Mouse (Mus musculus): ENCODE measurements around the gene Mettl8.

The Mettl8 gene

GRCm38 (mm10) chr2:70989201-70990191 lies 65.9 kb downstream of the Mettl8 start:
- DNase-seq (ENCODE audit: extremely low read depth, low read depth): no peak

- DNase-seq (ENCODE audit: extremely low read depth, low read depth): no peak
Measured at GRCm38 (mm10) chr2:70978271-70978670, 77.1 kb downstream of the Mettl8 start.

- DNase-seq (ENCODE audit: extremely low read depth, low read depth): no peak
Measured at GRCm38 (mm10) chr2:70974769-70975168, 80.6 kb downstream of the Mettl8 start.

- DNase-seq (ENCODE audit: extremely low read depth, low read depth): no peak
Measured at GRCm38 (mm10) chr2:70972795-70973518, 82.4 kb downstream of the Mettl8 start.

- DNase-seq (ENCODE audit: extremely low read depth, low read depth): no peak
Measured at GRCm38 (mm10) chr2:70970158-70970741, 85.1 kb downstream of the Mettl8 start.

GRCm38 (mm10) chr2:70968305-70968704 lies 87.1 kb downstream of the Mettl8 start:
- DNase-seq (ENCODE audit: extremely low read depth, low read depth): no peak

GRCm38 (mm10) chr2:70967216-70967615 lies 88.2 kb downstream of the Mettl8 start:
- no peak for DNase-seq (ENCODE audit: extremely low read depth, low read depth)

- peak; percentile 37 for DNase-seq (ENCODE audit: extremely low read depth, low read depth)
Measured at GRCm38 (mm10) chr2:70964809-70965208, 90.6 kb downstream of the Mettl8 start.

GRCm38 (mm10) chr2:70962921-70963320 lies 92.5 kb downstream of the Mettl8 start:
- no peak for DNase-seq (ENCODE audit: extremely low read depth, low read depth)

- DNase-seq (ENCODE audit: extremely low read depth, low read depth): no peak
Measured at GRCm38 (mm10) chr2:70961086-70961941, 94.1 kb downstream of the Mettl8 start.

GRCm38 (mm10) chr2:70960090-70960489 lies 95.3 kb downstream of the Mettl8 start:
- no peak for DNase-seq (ENCODE audit: extremely low read depth, low read depth)

GRCm38 (mm10) chr2:70959337-70959736 lies 96.0 kb downstream of the Mettl8 start:
- DNase-seq (ENCODE audit: extremely low read depth, low read depth): no peak

- DNase-seq (ENCODE audit: extremely low read depth, low read depth): no peak
Measured at GRCm38 (mm10) chr2:70958536-70958935, 96.8 kb downstream of the Mettl8 start.

- DNase-seq (ENCODE audit: extremely low read depth, low read depth): peak; percentile 33
Measured at GRCm38 (mm10) chr2:70953616-70954015, 101.8 kb downstream of the Mettl8 start.

GRCm38 (mm10) chr2:70951944-70952343 lies 103.4 kb downstream of the Mettl8 start:
- no peak for DNase-seq (ENCODE audit: extremely low read depth, low read depth)

GRCm38 (mm10) chr2:70944511-70945305 lies 110.7 kb downstream of the Mettl8 start:
- DNase-seq (ENCODE audit: extremely low read depth, low read depth): no peak

GRCm38 (mm10) chr2:70940826-70941225 lies 114.6 kb downstream of the Mettl8 start:
- DNase-seq (ENCODE audit: extremely low read depth, low read depth): no peak

GRCm38 (mm10) chr2:70938844-70939494 lies 116.4 kb downstream of the Mettl8 start:
- DNase-seq (ENCODE audit: extremely low read depth, low read depth): peak; percentile 55

- no peak for DNase-seq (ENCODE audit: extremely low read depth, low read depth)
Measured at GRCm38 (mm10) chr2:70934772-70935171, 120.6 kb downstream of the Mettl8 start.

- no peak for DNase-seq (ENCODE audit: extremely low read depth, low read depth)
Measured at GRCm38 (mm10) chr2:70933516-70933915, 121.9 kb downstream of the Mettl8 start.
